Mouse (Mus musculus) forebrain, embryonic 12.5 days (tissue): ENCODE measurements around the gene Tnni1. TPM values are rescaled to one million over a fixed set of nuclear protein-coding genes. Genes with fewer than 3 reads are reported as not detected.

Source experiments
- ATAC-seq: fragments of 200-750 bp; cut with Nextera tagmentation; 2 replicates; pipeline ENCODE4 v1.8.0; 2017; ENCODE audit warnings: moderate TSS enrichment; ENCODE audit not compliant: low FRiP score
- H3K27ac ChIP-seq: fragments of 300-500 bp; sonication (generic); 2 replicates; pipeline ENCODE4 v1.5.1; 2016; ENCODE audit warnings: mild to moderate bottlenecking
- H3K27me3 ChIP-seq: fragments of 300-500 bp; sonication (generic); 2 replicates; pipeline ENCODE4 v1.6.1; 2016; ENCODE audit warnings: mild to moderate bottlenecking
- H3K36me3 ChIP-seq: fragments of 300-500 bp; sonication (generic); replicated peaks from 2 replicates; pipeline ENCODE4 v1.6.1; 2016; ENCODE audit warnings: mild to moderate bottlenecking
- H3K4me1 ChIP-seq: fragments of 300-500 bp; sonication (generic); 2 replicates; pipeline ENCODE4 v1.6.1; 2016
- H3K4me2 ChIP-seq: fragments of 300-500 bp; sonication (generic); 2 replicates; pipeline ENCODE4 v1.6.1; 2016; ENCODE audit warnings: mild to moderate bottlenecking, moderate library complexity
- H3K4me3 ChIP-seq: fragments of 300-500 bp; sonication (generic); replicated peaks from 2 replicates; pipeline ENCODE4 v1.5.1; 2016; ENCODE audit warnings: mild to moderate bottlenecking
- H3K9ac ChIP-seq: fragments of 300-500 bp; sonication (generic); 2 replicates; pipeline ENCODE4 v1.6.1; 2016; ENCODE audit warnings: mild to moderate bottlenecking
- H3K9me3 ChIP-seq: fragments of 300-500 bp; sonication (generic); 2 replicates; pipeline ENCODE4 v1.6.1; 2016
- WGBS: fragments of 180-500 bp; shearing (Covaris S2); methylation state at CpG from one replicate; pipeline ENCODE4 v1.1.7; 2016; 5-methylcytosine and 5-hydroxymethylcytosine counted together
- polyA plus RNA-seq: library from polyadenylated mRNA; unstranded; fragments of >200 nt; fragmentation: Nextera tagmentation; extraction: Ambion mirVana; gene quantifications from 2 replicates; pipeline ENCODE4 v1.2.1, GENCODE M21; 2016

Tnni1 gene
- polyA plus RNA-seq, 1 experiment from 2014 or later = 1.4 TPM

DNA sequence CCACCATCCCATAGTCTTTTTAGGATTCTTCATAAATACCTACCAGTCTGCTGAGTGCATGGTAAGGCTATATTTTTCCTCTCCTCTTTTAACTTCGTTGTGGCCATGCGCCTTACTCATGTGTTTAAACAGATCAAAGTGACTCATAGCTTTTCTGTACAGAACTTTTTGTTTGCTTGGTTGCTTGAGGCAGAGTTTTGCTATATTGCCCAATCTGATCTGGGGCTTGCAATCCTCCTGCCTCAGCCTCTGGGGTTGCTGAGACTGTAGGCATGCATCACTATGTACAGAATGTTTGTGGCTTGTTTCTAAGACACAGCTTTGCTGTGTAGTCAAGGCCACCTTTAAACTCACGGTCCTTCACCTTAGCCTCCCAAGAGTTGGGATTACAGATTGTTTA lies 23.3 kb upstream of the Tnni1 start:
- Histone ChIP-seq H3K4me3 (no peak overlapping the region), H3K9me3 (no peaks in the 10 kb centered on the region), H3K4me1 (peaks cover 5% of the 10 kb centered on the region; the same call in 1 of the 2 replicates), H3K9ac (no peak overlapping the region), H3K4me2 (no peak overlapping the region), H3K27me3 (no peaks in the 10 kb centered on the region), H3K36me3 (no peaks in the 10 kb centered on the region), H3K27ac (no peak overlapping the region)
- ATAC-seq = no peak
- 93% methylated on average over 3 of the region's 3 CpGs for WGBS

DNA sequence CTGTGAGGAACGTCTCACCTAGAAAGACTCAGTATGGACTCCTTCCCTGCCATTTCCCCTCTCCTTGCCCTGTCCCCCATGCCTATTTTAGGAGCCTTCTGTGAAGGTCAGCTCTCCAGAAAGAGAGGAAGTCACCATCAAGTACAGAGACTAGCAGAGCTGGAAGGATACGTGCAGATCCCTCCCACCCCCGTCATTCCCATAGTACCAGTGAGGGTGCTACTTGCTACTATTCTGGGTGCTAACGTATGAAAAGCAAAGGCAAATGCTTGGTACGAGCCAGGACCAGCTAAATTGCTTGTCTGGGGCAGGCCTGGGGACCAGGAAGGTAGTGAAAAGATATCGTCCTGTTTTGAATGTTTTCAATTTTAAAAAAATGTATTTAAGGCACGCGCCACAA lies 21.9 kb upstream of the Tnni1 start:
- no peak for ATAC-seq
- Histone ChIP-seq H3K4me3 (no peak overlapping the region), H3K4me1 (peaks cover 5% of the 10 kb centered on the region; the same call in 1 of the 2 replicates), H3K9ac (no peak overlapping the region), H3K36me3 (no peaks in the 10 kb centered on the region), H3K4me2 (no peak overlapping the region), H3K27ac (no peak overlapping the region), H3K9me3 (no peaks in the 10 kb centered on the region), H3K27me3 (no peaks in the 10 kb centered on the region)
- WGBS = 78% methylated on average over 8 of the region's 8 CpGs

DNA sequence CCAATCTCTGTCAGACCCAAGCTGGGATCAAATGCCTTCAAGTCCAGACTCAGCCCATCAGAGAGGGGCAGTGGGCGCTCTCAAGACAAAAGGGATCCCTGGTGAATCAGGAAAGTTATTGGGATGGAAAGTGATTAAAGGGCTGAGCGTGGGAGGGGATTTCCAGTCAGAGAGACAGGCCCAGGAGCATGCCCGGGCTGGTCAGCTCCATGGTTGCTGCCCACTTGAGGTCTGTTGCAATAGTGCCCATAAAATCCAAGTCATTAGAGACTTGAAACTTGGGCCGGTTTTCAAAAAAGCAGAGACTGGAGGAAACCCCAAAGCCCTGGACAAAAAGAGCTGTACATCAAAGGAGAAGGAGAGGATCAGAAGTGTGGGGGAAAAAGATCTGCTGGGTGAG lies 19.5 kb upstream of the Tnni1 start:
- Histone ChIP-seq H3K27ac (no peak overlapping the region), H3K9me3 (no peaks in the 10 kb centered on the region), H3K4me2 (no peak overlapping the region), H3K27me3 (peaks cover 6% of the 10 kb centered on the region; the same call in 1 of the 2 replicates), H3K4me3 (no peak overlapping the region), H3K9ac (no peak overlapping the region), H3K36me3 (no peaks in the 10 kb centered on the region), H3K4me1 (peaks cover 3% of the 10 kb centered on the region; the same call in 1 of the 2 replicates)
- no peak for ATAC-seq
- 42% methylated on average over 4 of the region's 4 CpGs for WGBS

DNA sequence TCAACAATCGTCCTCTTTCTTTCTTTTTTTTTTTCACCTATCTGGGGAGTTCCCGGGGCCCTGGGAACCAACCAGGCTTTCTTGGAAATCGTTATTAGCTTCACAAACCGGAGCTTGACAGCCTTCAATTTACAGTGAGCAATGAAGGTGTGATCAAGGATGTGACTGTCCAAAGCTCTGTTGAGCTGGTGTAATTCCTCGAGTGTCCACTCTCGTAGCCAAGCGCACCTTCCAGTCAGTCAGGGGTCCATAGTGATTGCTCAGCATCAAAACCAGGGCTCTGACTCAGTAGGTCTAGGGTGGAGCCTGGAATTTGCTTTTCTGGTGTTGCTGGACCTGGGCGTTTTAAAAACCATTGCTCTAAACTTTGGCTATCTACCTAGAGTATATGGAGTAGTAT lies 19.0 kb upstream of the Tnni1 start:
- H3K9me3 ChIP-seq = no peaks in the 10 kb centered on the region
- peaks cover 12% of the 10 kb centered on the region for H3K27me3 ChIP-seq
- ATAC-seq = no peak
- H3K27ac ChIP-seq = no peak overlapping the region
- no peak overlapping the region for H3K4me2 ChIP-seq
- 77% methylated on average over 8 of the region's 8 CpGs for WGBS
- peaks cover 3% of the 10 kb centered on the region; the same call in 1 of the 2 replicates for H3K4me1 ChIP-seq
- H3K9ac ChIP-seq = no peak overlapping the region
- H3K4me3 ChIP-seq = no peak overlapping the region
- no peaks in the 10 kb centered on the region for H3K36me3 ChIP-seq

DNA sequence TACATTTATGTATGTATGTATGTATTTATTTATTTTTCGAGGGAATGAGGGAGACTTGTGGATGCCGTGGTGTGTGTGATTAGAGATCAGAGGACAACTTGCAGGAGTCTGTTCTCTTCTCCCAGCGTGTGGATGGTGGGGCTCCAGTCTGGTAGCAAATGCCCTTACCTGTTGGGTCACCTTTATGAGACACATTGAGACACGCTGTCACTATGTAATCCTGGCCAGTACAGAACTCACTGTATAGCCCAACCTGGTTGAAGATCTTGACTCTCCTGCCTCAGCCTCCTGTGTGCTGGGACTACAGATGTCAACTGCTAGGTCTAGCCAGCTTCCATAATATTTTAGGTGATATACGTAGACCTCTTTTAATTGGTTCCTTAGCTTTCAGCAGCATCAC lies 17.5 kb upstream of the Tnni1 start:
- H3K9ac ChIP-seq = no peak overlapping the region
- no peaks in the 10 kb centered on the region for H3K9me3 ChIP-seq
- H3K4me1 ChIP-seq = peaks cover 14% of the 10 kb centered on the region
- no peak for ATAC-seq
- H3K27me3 ChIP-seq = peaks cover 20% of the 10 kb centered on the region
- no peak overlapping the region for H3K27ac ChIP-seq
- H3K36me3 ChIP-seq = no peaks in the 10 kb centered on the region
- no peak overlapping the region for H3K4me3 ChIP-seq
- 90% methylated on average over 5 of the region's 5 CpGs for WGBS
- no peak overlapping the region for H3K4me2 ChIP-seq

DNA sequence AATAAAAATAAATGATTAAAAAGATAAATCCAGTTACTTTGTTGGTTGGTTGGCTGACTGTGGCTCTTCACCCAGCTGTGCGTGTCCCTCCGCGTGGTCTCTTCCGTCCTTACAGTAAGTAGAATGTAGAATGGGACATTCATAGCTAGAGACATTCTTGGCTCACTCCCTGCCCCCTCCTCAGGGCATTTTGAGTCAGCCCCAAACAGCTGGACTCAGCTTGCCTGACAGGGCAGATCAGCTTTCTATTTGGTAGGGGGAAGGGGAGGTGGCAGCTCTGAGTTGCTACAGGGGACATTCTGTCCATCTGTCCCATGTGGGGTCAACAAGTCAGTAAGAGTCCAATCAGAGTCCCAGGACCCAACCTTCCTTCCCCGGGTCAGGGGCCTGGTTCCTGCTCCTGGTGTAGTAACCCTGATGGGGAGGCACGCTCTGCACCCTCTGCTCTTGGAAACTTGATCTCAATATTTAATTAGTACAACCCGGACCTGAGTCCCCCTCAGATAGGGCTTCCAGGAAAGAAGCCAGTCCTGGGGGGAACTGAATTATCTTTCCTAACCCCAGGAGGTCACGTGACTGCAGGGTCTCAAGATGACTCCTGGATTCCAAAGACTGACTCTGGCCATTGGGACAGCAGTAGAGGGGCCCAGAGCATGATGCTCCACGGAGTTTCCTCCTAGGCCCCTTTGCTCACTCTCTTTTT lies 15.6 kb upstream of the Tnni1 start:
- Histone ChIP-seq H3K27ac (no peak overlapping the region), H3K4me3 (no peak overlapping the region), H3K4me2 (no peak overlapping the region), H3K9me3 (no peaks in the 10 kb centered on the region), H3K4me1 (peaks cover 22% of the 10 kb centered on the region), H3K27me3 (peaks cover 26% of the 10 kb centered on the region), H3K9ac (no peak overlapping the region), H3K36me3 (no peaks in the 10 kb centered on the region)
- WGBS = 80% methylated on average over 9 of the region's 9 CpGs
- no peak for ATAC-seq

DNA sequence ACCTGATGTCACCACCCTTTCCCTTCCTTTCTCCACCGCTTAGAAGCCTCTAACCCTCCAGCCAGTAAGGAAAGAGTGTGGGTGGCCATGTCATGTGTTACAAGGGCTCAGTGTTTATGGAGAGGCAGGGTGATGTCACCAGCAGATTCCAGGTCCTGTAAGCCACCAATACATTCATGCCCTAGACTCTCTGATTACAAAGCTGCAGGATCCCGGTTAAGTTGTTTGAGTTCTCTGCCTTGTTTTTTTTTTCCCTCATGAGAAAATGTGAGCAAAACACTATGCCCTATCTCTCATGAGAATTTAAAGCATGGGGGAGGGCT lies 15.1 kb upstream of the Tnni1 start:
- peaks cover 26% of the 10 kb centered on the region for H3K27me3 ChIP-seq
- no peak overlapping the region for H3K9ac ChIP-seq
- H3K9me3 ChIP-seq = no peaks in the 10 kb centered on the region
- H3K4me2 ChIP-seq = no peak overlapping the region
- no peaks in the 10 kb centered on the region for H3K36me3 ChIP-seq
- H3K4me3 ChIP-seq = no peak overlapping the region
- no peak overlapping the region for H3K27ac ChIP-seq
- WGBS = 75% methylated on average over 2 of the region's 2 CpGs
- H3K4me1 ChIP-seq = peaks cover 22% of the 10 kb centered on the region
- no peak for ATAC-seq

DNA sequence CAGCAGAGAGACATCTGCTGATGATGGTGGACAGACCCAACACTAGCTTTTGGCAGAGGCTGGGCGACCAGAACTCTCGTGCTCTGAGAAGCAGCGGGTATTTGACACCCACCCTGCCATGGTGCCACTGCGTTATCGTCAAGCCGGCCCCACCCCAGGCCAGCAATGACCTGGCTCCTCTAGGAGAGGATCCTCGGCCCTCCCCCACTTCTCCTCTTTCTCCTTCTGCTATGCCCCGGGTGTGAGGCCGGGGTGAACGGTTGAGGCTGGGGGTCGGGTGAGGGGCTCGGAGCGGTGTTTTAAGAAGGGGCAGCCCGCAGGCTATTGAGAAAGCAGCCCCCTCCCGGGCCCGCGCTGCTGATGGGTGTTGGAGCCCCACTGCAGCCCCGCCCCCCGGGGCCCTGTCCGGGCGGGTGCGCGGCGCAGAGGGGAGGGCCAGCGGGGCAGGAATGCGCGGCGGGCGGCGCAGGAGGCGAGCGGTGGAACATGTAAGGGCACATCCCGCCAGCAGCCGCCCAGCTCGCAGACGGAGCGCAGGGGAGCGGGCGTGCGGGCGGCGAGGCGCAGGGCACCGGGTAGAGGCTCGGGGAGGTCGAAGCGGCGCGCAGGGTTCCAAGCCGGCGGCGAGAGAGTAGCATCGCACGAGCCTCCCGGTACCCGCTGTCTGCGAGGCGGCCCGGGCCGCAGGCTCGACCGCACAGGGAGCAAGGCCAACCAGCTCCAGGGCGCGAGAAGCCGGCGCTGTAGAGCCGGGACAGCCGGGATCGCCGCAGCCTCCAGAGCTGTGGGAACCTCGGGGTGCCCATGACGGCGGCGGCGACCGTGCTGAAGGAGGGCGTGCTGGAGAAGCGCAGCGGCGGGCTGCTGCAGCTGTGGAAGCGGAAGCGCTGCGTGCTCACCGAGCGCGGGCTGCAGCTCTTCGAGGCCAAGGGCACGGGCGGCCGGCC lies 13.3 kb upstream of the Tnni1 start, which contains the start of gene Phlda3:
Phlda3 (plus strand) TSS at position 475 of the 947 bp plus-strand sequence.
- peaks cover 26% of the 10 kb centered on the region for H3K27me3 ChIP-seq

DNA sequence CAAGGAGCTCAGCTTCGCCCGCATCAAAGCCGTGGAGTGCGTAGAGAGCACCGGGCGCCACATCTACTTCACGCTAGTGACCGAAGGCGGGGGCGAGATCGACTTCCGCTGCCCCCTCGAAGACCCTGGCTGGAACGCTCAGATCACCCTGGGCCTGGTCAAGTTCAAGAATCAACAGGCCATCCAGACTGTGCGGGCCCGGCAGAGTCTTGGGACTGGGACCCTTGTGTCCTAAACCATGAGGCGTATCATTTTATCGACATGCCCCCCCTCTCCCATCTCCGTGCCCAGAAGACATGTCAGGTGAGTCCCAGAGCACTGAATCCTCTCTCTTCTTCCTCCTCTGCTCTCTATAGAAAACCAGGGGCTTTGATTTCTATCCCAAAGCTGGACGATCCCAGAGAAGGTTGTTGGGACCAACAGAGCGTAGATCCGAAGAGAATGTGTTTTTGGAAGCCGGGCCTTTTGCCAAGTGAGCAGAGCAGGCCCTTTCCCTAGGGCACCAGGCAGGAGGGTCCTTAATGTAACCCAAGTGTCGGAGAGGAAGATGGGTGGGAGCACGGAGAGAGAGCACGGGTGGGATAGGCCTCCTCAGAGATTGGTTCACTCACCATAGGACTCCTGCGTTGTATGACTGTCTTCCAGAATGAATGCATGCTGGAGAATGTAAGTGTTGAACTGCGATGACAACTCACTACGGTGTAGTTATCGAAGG lies 12.5 kb upstream of the Tnni1 start:
- Histone ChIP-seq H3K27ac (peak overlapping the region; percentile 68), H3K27me3 (peaks cover 26% of the 10 kb centered on the region), H3K36me3 (no peaks in the 10 kb centered on the region), H3K4me3 (peak overlapping the region; percentile 60), H3K9ac (peak overlapping the region; percentile 79), H3K4me1 (peaks cover 23% of the 10 kb centered on the region), H3K9me3 (no peaks in the 10 kb centered on the region), H3K4me2 (peak overlapping the region; percentile 93)
- peak; percentile 34 for ATAC-seq
- WGBS = 33% methylated on average over 30 of the region's 30 CpGs

More for the DNA sequence above, 13.3 kb upstream of the Tnni1 start, which contains the start of gene Phlda3:
- Histone ChIP-seq H3K36me3 (no peaks in the 10 kb centered on the region), H3K4me1 (peaks cover 20% of the 10 kb centered on the region), H3K9me3 (no peaks in the 10 kb centered on the region), H3K4me2 (peak within 1 kb of the TSS; percentile 93), H3K27ac (peak within 1 kb of the TSS; percentile 68), H3K9ac (peak within 1 kb of the TSS; percentile 79), H3K4me3 (peak within 1 kb of the TSS; percentile 60)
- WGBS = under 1% methylated on average over 86 of the region's 90 CpGs
- ATAC-seq = peak; percentile 89

DNA sequence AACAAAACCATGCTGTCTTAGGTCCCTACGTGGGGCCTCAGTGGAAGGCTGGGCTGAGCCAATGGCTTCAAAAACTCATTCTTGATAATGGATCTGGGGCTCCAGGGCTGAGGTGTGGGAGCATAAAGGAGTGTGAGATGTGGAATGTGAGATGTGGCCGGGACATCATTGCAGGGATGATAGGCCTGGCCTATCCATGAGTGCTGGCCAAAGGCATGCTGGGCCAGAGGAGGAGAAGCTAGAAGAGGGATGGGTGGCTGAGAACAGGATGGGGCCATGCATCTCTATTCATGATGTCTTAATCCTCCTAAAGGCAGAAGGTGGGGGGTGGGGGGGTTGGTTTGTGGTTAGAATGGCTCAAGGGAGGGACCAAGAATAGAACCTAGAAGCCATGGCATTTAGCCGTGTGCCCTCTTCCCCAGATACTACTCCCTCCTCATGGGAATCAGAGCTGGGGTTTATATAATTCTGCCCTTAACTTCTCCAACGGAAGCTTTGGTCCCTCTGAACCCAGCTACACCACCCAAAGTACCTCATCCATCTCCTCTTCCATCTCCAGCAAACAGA lies 11.8 kb upstream of the Tnni1 start:
- Histone ChIP-seq H3K4me3 (peak overlapping the region; percentile 60; the same call in 1 of the 2 replicates), H3K9ac (no peak overlapping the region), H3K9me3 (no peaks in the 10 kb centered on the region), H3K36me3 (no peaks in the 10 kb centered on the region), H3K4me1 (peaks cover 23% of the 10 kb centered on the region), H3K27me3 (peaks cover 26% of the 10 kb centered on the region), H3K4me2 (peak overlapping the region; percentile 93), H3K27ac (no peak overlapping the region)
- ATAC-seq = no peak
- WGBS = 82% methylated on average over 4 of the region's 4 CpGs

DNA sequence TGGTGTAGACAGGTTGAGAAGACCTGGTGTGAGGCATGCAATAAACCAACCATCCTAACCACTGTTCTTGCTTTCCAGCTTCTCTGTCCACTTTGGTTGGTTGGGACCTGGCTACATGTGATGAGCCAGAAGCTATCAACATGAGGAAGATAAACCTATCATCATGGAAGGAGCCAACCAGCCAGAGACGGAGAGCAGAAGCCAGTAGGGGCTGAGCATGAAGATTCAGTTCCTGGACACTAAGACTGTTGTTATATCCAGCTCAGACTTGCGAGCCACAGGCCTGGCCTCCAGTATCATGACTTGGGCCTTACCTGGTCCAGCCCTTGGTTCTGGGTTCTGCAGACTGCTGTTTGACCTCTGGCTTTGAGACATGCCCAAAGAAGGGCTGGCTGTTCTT lies 10.8 kb upstream of the Tnni1 start:
- ATAC-seq = no peak
- H3K9me3 ChIP-seq = no peaks in the 10 kb centered on the region
- H3K4me3 ChIP-seq = no peak overlapping the region
- H3K4me1 ChIP-seq = peaks cover 23% of the 10 kb centered on the region
- no peak overlapping the region for H3K27ac ChIP-seq
- no peak overlapping the region for H3K4me2 ChIP-seq
- no peaks in the 10 kb centered on the region for H3K36me3 ChIP-seq
- peaks cover 26% of the 10 kb centered on the region for H3K27me3 ChIP-seq
- H3K9ac ChIP-seq = no peak overlapping the region
- WGBS = 97% methylated on average over 2 of the region's 2 CpGs

DNA sequence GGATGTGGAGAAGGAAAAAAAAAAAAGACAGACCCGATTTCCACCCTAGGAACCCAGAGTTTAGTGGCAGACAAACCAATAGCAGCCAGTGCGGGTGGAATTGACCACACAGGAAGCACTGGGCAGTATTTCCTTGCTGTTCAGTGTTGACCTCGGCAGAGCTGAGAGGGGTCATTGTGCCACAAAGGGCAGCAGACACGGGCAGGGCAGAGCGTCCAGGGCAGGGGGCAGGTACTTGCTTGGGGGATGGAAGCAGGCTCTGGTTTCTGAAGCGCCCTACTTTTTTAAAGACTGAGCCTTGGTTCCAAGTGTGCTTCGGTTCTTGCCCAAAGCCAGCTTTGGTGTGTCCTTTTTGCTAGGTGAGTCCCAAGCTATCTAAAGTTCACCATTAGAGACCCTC lies 9.0 kb upstream of the Tnni1 start:
- Histone ChIP-seq H3K27ac (no peak overlapping the region), H3K4me3 (no peak overlapping the region), H3K4me1 (peaks cover 23% of the 10 kb centered on the region), H3K36me3 (no peaks in the 10 kb centered on the region), H3K9ac (no peak overlapping the region), H3K27me3 (peaks cover 14% of the 10 kb centered on the region), H3K9me3 (no peaks in the 10 kb centered on the region), H3K4me2 (no peak overlapping the region)
- ATAC-seq = no peak
- 74% methylated on average over 7 of the region's 7 CpGs for WGBS
